Mouse (Mus musculus): ENCODE measurements around the gene Ssrp1.

DNA sequence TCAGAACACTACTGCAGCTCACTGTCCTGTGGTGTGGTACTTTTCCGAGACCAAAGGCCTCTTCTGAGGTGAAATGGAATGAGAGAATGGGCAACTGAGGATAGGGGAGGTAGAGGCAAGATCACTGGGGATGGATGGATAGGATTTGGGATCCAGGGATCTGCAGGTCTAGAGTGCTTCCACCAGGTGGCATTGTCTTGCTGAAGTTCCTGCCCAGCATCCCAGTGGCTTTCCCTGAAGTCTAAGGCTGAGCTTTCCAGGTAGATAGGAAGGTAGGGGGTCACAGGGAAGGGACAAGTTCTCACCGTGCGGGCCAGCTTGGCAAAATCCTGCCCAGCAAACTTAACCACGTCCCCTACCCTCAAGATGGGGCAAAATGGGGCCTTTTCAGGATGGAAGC lies 15.0 kb upstream of the Ssrp1 start:
- TF ChIP-seq POLR2A (IDR thresholded peaks at IDR 0.05; ENCODE audit: low read depth, low read length) (no peak), CTCF (IDR thresholded peaks at IDR 0.05; ENCODE audit: extremely low read depth, insufficient read length, insufficient replicate concordance, low read depth, low read length) (peak; percentile 61; the same call in 1 of the 2 replicates)
